Mouse (Mus musculus) liver, embryonic 16.5 days (tissue): ENCODE data around the gene Esrrg. TPM values are rescaled to one million over a fixed set of nuclear protein-coding genes. Genes with fewer than 3 reads are reported as not detected.

ENCODE experiments used
- ATAC-seq: fragments of 200-750 bp; cut with Nextera tagmentation; 2 replicates; pipeline ENCODE4 v1.8.0; 2017; ENCODE audit warnings: low read depth, mild to moderate bottlenecking, moderate number of reproducible peaks, moderate library complexity
- H3K27ac ChIP-seq: fragments of 300-500 bp; sonication (generic); 2 replicates; pipeline ENCODE4 v1.5.1; 2014; ENCODE audit warnings: mild to moderate bottlenecking, low read length
- H3K27me3 ChIP-seq: fragments of 300-500 bp; sonication (generic); 2 replicates; pipeline ENCODE4 v1.6.1; 2014; ENCODE audit warnings: low read depth, low read length, mixed read lengths; ENCODE audit not compliant: control insufficient read depth, insufficient read depth
- H3K36me3 ChIP-seq: fragments of 300-500 bp; sonication (generic); 2 replicates; pipeline ENCODE4 v1.6.1; 2014; ENCODE audit warnings: mild to moderate bottlenecking; ENCODE audit not compliant: control insufficient read depth, insufficient read depth
- H3K4me1 ChIP-seq: fragments of 300-500 bp; sonication (generic); 2 replicates; pipeline ENCODE4 v1.6.1; 2014; ENCODE audit warnings: low read depth, low read length, mixed read lengths; ENCODE audit not compliant: control insufficient read depth
- H3K4me2 ChIP-seq: fragments of 300-500 bp; sonication (generic); 2 replicates; pipeline ENCODE4 v1.6.1; 2014; ENCODE audit warnings: low read depth, low read length, mixed read lengths
- H3K4me3 ChIP-seq: fragments of 300-500 bp; sonication (generic); 2 replicates; pipeline ENCODE4 v1.5.1; 2014; ENCODE audit warnings: low read depth, mild to moderate bottlenecking, low read length
- H3K9ac ChIP-seq: fragments of 300-500 bp; sonication (generic); 2 replicates; pipeline ENCODE4 v1.6.1; 2014; ENCODE audit warnings: low read depth, low read length
- H3K9me3 ChIP-seq: fragments of 300-500 bp; sonication (generic); replicated peaks from 2 replicates; pipeline ENCODE4 v1.6.1; 2016; ENCODE audit warnings: low read length; ENCODE audit not compliant: control insufficient read depth
- WGBS: fragments of 180-500 bp; shearing (Covaris S2); extraction: QIAGEN DNeasy Blood & Tissue Kit; methylation state at CpG from one replicate; pipeline ENCODE4 v1.1.7; 2014; ENCODE audit not compliant: insufficient replicate concordance; 5-methylcytosine and 5-hydroxymethylcytosine counted together
- polyA plus RNA-seq: library from polyadenylated mRNA; unstranded; fragments of >200 nt; fragmentation: Nextera tagmentation; extraction: Ambion mirVana; gene quantifications from 2 replicates; pipeline ENCODE4 v1.2.1, GENCODE M21; 2015

Gene Esrrg
- polyA plus RNA-seq, 1 experiment from 2014 or later, result 0.19 TPM

DNA sequence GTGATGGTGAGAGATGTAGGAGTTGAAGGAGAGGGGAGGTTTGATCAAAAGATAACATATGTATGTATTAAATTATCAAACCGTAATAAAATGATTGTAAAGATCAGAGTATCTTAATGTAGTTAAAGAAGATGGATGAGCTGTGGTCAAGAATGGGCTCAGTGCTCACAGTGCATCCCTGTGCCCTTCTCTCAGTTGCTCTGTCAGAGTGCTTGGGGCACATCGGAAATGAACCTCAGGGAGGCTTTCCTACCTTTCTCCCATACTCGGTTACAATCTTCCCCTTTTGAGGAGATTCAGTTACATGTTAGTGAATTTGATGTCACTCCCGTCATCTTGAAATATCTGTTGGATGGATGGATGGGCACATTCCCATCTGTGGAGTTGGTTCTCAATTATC, 359.8 kb downstream of the Esrrg start:
- Histone ChIP-seq H3K4me3 (no peak overlapping the region), H3K4me2 (no peak overlapping the region), H3K36me3 (no peaks in the 10 kb centered on the region), H3K27me3 (no peaks in the 10 kb centered on the region), H3K9me3 (no peaks in the 10 kb centered on the region), H3K4me1 (no peaks in the 10 kb centered on the region), H3K27ac (no peak overlapping the region), H3K9ac (no peak overlapping the region)
- WGBS, result 63% methylated on average over 4 of the region's 4 CpGs
- ATAC-seq, result no peak

- Histone ChIP-seq H3K4me3 (no peak overlapping the region), H3K36me3 (no peaks in the 10 kb centered on the region), H3K4me1 (no peaks in the 10 kb centered on the region), H3K9ac (no peak overlapping the region), H3K4me2 (no peak overlapping the region), H3K9me3 (no peaks in the 10 kb centered on the region), H3K27ac (no peak overlapping the region), H3K27me3 (no peaks in the 10 kb centered on the region)
- ATAC-seq, result no peak
- 72% methylated on average over 5 of the region's 5 CpGs for WGBS
Observed at GRCm38 (mm10) chr1:187969491-187969890, 360.9 kb downstream of the Esrrg start.

GRCm38 (mm10) chr1:187974396-187974795, 365.8 kb downstream of the Esrrg start:
- ATAC-seq, result no peak
- 22% methylated on average over 9 of the region's 9 CpGs for WGBS
- Histone ChIP-seq H3K9me3 (no peaks in the 10 kb centered on the region), H3K27ac (no peak overlapping the region), H3K4me3 (no peak overlapping the region), H3K27me3 (no peaks in the 10 kb centered on the region), H3K4me1 (no peaks in the 10 kb centered on the region), H3K9ac (no peak overlapping the region), H3K36me3 (no peaks in the 10 kb centered on the region), H3K4me2 (no peak overlapping the region)

- no peak overlapping the region for H3K4me3 ChIP-seq
- no peak overlapping the region for H3K27ac ChIP-seq
- 72% methylated on average over 20 of the region's 20 CpGs for WGBS
- ATAC-seq, result no peak
- H3K27me3 ChIP-seq, result no peaks in the 10 kb centered on the region
- H3K9me3 ChIP-seq, result no peaks in the 10 kb centered on the region
- H3K9ac ChIP-seq, result no peak overlapping the region
- no peaks in the 10 kb centered on the region for H3K4me1 ChIP-seq
- no peak overlapping the region for H3K4me2 ChIP-seq
- H3K36me3 ChIP-seq, result no peaks in the 10 kb centered on the region
Observed at GRCm38 (mm10) chr1:187975465-187976352, 367.1 kb downstream of the Esrrg start.

DNA sequence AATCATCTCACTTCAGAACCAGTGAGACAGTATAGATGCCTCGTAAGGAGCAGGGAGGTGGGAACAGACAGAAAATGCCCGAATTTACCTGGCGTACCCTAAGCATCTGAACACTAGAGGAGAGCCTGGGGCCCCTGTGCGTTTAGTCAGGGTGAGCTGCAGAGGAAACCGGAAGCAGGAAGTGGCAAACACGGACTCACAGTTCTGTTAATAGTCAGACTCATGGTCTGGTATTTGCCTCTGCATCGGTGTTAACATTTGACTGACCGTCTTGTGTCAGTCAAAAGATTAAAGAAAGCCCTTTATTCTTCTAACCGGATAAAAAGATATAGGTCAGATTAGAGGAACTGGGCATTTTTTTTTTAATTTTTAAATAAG, 367.8 kb downstream of the Esrrg start:
- H3K4me2 ChIP-seq, result no peak overlapping the region
- no peaks in the 10 kb centered on the region for H3K9me3 ChIP-seq
- WGBS, result 36% methylated on average over 9 of the region's 9 CpGs
- no peak overlapping the region for H3K9ac ChIP-seq
- no peak overlapping the region for H3K4me3 ChIP-seq
- no peak overlapping the region for H3K27ac ChIP-seq
- H3K4me1 ChIP-seq, result no peaks in the 10 kb centered on the region
- H3K27me3 ChIP-seq, result no peaks in the 10 kb centered on the region
- no peaks in the 10 kb centered on the region for H3K36me3 ChIP-seq
- ATAC-seq, result no peak

- no peak for ATAC-seq
Observed at GRCm38 (mm10) chr1:187981028-187981427, 372.4 kb downstream of the Esrrg start.

GRCm38 (mm10) chr1:187983177-187983576, 374.6 kb downstream of the Esrrg start:
- Histone ChIP-seq H3K27ac (no peak overlapping the region), H3K4me3 (no peak overlapping the region), H3K36me3 (no peaks in the 10 kb centered on the region), H3K27me3 (no peaks in the 10 kb centered on the region), H3K4me2 (no peak overlapping the region), H3K9ac (no peak overlapping the region), H3K9me3 (no peaks in the 10 kb centered on the region), H3K4me1 (no peaks in the 10 kb centered on the region)
- no peak for ATAC-seq
- WGBS, result 35% methylated on average over 4 of the region's 4 CpGs

More at GRCm38 (mm10) chr1:187981028-187981427, 372.4 kb downstream of the Esrrg start:
- Histone ChIP-seq H3K4me3 (no peak overlapping the region), H3K4me2 (no peak overlapping the region), H3K9me3 (no peaks in the 10 kb centered on the region), H3K27me3 (no peaks in the 10 kb centered on the region), H3K27ac (no peak overlapping the region), H3K9ac (no peak overlapping the region), H3K36me3 (no peaks in the 10 kb centered on the region), H3K4me1 (no peaks in the 10 kb centered on the region)
- WGBS, result 39% methylated on average over 2 of the region's 2 CpGs

- H3K9ac ChIP-seq, result no peak overlapping the region
Observed at GRCm38 (mm10) chr1:187990161-187990560, 381.6 kb downstream of the Esrrg start.

DNA sequence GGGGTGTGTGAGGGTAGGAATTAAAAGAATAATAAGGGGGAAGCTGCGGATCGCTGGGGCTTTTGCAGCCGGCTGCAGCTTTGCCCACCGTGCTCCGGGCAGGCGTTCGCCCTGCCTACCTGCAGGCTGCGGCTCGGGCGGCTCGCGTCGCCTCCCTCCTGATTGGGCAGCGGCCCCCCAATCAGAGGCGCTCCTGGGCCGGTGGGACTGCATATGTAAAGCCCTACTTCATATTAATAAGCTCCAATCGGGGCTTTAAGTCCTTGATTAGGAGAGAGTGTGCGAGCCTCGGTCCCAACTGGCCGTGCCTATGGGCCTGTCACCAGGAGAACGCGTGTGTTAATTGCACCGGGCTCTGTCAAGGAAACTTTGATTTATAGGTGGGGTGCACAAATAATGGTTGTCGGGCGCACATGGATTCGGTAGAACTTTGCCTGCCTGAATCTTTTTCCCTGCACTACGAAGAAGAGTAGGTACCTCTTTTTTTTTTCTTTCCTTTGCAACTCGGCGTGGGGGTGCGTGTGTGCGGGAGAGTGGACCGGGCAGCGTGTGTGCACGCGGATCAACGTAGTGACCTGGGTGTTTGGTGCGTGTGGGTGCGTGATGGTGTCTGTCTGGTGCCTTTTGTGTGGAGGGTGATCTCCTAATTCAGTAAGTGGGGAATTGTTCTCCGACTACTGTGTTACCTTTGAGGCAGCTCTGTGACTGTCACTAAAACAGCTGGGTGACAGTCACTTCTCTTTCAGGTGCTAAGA, 389.2 kb downstream of the Esrrg start:
- peak; percentile 60 for ATAC-seq
- Histone ChIP-seq H3K36me3 (no peaks in the 10 kb centered on the region), H3K4me3 (peak overlapping the region; percentile 38), H3K27me3 (peaks cover 7% of the 10 kb centered on the region), H3K27ac (no peak overlapping the region), H3K9ac (no peak overlapping the region), H3K4me2 (peak overlapping the region; percentile 59), H3K9me3 (no peaks in the 10 kb centered on the region), H3K4me1 (no peaks in the 10 kb centered on the region)
- 1% methylated on average over 39 of the region's 39 CpGs for WGBS

More at GRCm38 (mm10) chr1:187990161-187990560, 381.6 kb downstream of the Esrrg start:
- H3K27me3 ChIP-seq, result no peaks in the 10 kb centered on the region
- H3K4me2 ChIP-seq, result no peak overlapping the region
- H3K9me3 ChIP-seq, result no peaks in the 10 kb centered on the region
- H3K4me3 ChIP-seq, result no peak overlapping the region
- no peaks in the 10 kb centered on the region for H3K4me1 ChIP-seq
- H3K36me3 ChIP-seq, result no peaks in the 10 kb centered on the region
- ATAC-seq, result no peak
- no peak overlapping the region for H3K27ac ChIP-seq
